Mouse (Mus musculus) hindbrain, embryonic 13.5 days (tissue): ENCODE measurements around the gene Shld2. TPM values are rescaled to one million over a fixed set of nuclear protein-coding genes. Genes with fewer than 3 reads are reported as not detected.

Experiments used
- ATAC-seq: fragments of 200-750 bp; cut with Nextera tagmentation; 2 replicates; pipeline ENCODE4 v1.8.0; 2017; ENCODE audit warnings: moderate TSS enrichment; ENCODE audit not compliant: low FRiP score
- H3K27ac ChIP-seq: fragments of 300-500 bp; sonication (generic); 2 replicates; pipeline ENCODE4 v1.5.1; 2015; ENCODE audit warnings: inconsistent platforms, mild to moderate bottlenecking, moderate library complexity
- H3K27me3 ChIP-seq: fragments of 300-500 bp; sonication (generic); 2 replicates; pipeline ENCODE4 v1.6.1; 2015; ENCODE audit warnings: mild to moderate bottlenecking, inconsistent platforms
- H3K36me3 ChIP-seq: fragments of 300-500 bp; sonication (generic); 2 replicates; pipeline ENCODE4 v1.6.1; 2015; ENCODE audit warnings: mild to moderate bottlenecking, inconsistent platforms
- H3K4me1 ChIP-seq: fragments of 300-500 bp; sonication (generic); replicated peaks from 2 replicates; pipeline ENCODE4 v1.6.1; 2015; ENCODE audit warnings: inconsistent platforms
- H3K4me2 ChIP-seq: fragments of 300-500 bp; sonication (generic); 2 replicates; pipeline ENCODE4 v1.6.1; 2015; ENCODE audit warnings: inconsistent platforms, mild to moderate bottlenecking, moderate library complexity
- H3K4me3 ChIP-seq: fragments of 300-500 bp; sonication (generic); 2 replicates; pipeline ENCODE4 v1.5.1; 2015; ENCODE audit warnings: mild to moderate bottlenecking, inconsistent platforms
- H3K9ac ChIP-seq: fragments of 300-500 bp; sonication (generic); 2 replicates; pipeline ENCODE4 v1.6.1; 2015; ENCODE audit warnings: mild to moderate bottlenecking, inconsistent platforms
- H3K9me3 ChIP-seq: fragments of 300-500 bp; sonication (generic); 2 replicates; pipeline ENCODE4 v1.6.1; 2016; ENCODE audit warnings: inconsistent platforms
- WGBS: fragments of 180-500 bp; shearing (Covaris S2); methylation state at CpG from one replicate; pipeline ENCODE4 v1.1.7; 2015; 5-methylcytosine and 5-hydroxymethylcytosine counted together
- polyA plus RNA-seq: library from polyadenylated mRNA; unstranded; fragments of >200 nt; fragmentation: Nextera tagmentation; extraction: Ambion mirVana; gene quantifications from 2 replicates; pipeline ENCODE4 v1.2.1, GENCODE M21; 2015

Shld2 gene
- polyA plus RNA-seq, 1 experiment from 2014 or later = 5.9 TPM

- no peaks in the 10 kb centered on the region for H3K36me3 ChIP-seq
- H3K4me1 ChIP-seq = no peaks in the 10 kb centered on the region
- no peak overlapping the region for H3K4me3 ChIP-seq
- 51% methylated on average over 2 of the region's 2 CpGs for WGBS
- H3K9ac ChIP-seq = no peak overlapping the region
- no peak overlapping the region for H3K27ac ChIP-seq
- no peak overlapping the region for H3K4me2 ChIP-seq
- no peak for ATAC-seq
- no peaks in the 10 kb centered on the region for H3K27me3 ChIP-seq
- H3K9me3 ChIP-seq = no peaks in the 10 kb centered on the region
Observed at GRCm38 (mm10) chr14:34297634-34298033, 12.7 kb downstream of the Shld2 start.

GRCm38 (mm10) chr14:34297038-34297437 lies 13.3 kb downstream of the Shld2 start:
- Histone ChIP-seq H3K4me3 (no peak overlapping the region), H3K9me3 (no peaks in the 10 kb centered on the region), H3K27me3 (no peaks in the 10 kb centered on the region), H3K4me1 (no peaks in the 10 kb centered on the region), H3K9ac (no peak overlapping the region), H3K4me2 (no peak overlapping the region), H3K36me3 (no peaks in the 10 kb centered on the region), H3K27ac (no peak overlapping the region)
- ATAC-seq = no peak
- WGBS = 63% methylated on average over 4 of the region's 4 CpGs

DNA sequence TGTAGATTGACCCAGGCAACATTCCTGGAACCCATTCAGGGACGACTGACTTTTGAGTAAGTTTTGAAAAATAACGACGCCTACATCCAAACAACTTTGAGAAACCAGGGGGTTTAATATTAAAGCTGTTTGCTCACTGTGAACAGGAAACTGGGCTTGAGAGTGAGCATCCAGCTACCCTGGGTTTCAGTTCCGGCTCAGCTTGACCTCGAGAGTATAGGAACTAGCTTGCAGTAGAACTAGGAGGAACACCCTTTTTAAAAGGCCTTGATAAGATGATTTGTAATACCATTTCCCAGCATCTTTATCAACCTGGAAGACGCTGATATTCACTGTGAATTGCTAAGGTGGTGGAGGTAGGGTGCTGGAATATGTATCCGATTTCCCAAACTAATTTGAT lies 13.9 kb downstream of the Shld2 start:
- Histone ChIP-seq H3K4me1 (no peaks in the 10 kb centered on the region), H3K4me2 (no peak overlapping the region), H3K36me3 (no peaks in the 10 kb centered on the region), H3K27me3 (no peaks in the 10 kb centered on the region), H3K9ac (no peak overlapping the region), H3K27ac (no peak overlapping the region), H3K9me3 (no peaks in the 10 kb centered on the region), H3K4me3 (no peak overlapping the region)
- no peak for ATAC-seq
- WGBS = 84% methylated on average over 7 of the region's 7 CpGs

- H3K9me3 ChIP-seq = no peaks in the 10 kb centered on the region
- no peak overlapping the region for H3K27ac ChIP-seq
- H3K4me1 ChIP-seq = no peaks in the 10 kb centered on the region
- no peaks in the 10 kb centered on the region for H3K27me3 ChIP-seq
- H3K4me3 ChIP-seq = no peak overlapping the region
- no peaks in the 10 kb centered on the region for H3K36me3 ChIP-seq
- no peak for ATAC-seq
- H3K9ac ChIP-seq = no peak overlapping the region
- H3K4me2 ChIP-seq = no peak overlapping the region
- 88% methylated on average over 3 of the region's 3 CpGs for WGBS
Observed at GRCm38 (mm10) chr14:34293641-34294040, 16.7 kb downstream of the Shld2 start.

DNA sequence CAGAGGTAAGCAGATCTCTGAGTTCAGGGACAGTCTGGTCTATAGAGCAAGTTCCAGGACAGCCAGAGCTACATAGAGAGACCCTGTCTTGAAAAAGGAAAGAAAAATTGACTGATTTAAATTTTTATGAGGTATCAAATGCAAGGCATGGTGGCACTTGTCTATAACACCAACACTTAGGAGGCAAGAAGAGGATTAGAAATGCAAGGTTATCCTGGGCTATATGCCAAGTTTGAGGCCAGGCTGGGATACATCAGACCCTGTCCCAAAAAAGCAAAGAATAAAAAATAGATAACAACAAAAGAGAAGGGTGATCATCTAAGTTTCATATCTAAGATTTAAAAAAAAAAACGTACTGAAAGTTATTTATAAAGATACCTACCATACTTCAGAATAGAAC lies 20.1 kb downstream of the Shld2 start:
- Histone ChIP-seq H3K4me2 (no peak overlapping the region), H3K27me3 (no peaks in the 10 kb centered on the region), H3K9ac (no peak overlapping the region), H3K36me3 (no peaks in the 10 kb centered on the region), H3K27ac (no peak overlapping the region), H3K9me3 (no peaks in the 10 kb centered on the region), H3K4me1 (no peaks in the 10 kb centered on the region), H3K4me3 (no peak overlapping the region)
- 53% methylated on average over 1 of the region's 1 CpGs for WGBS
- no peak for ATAC-seq

DNA sequence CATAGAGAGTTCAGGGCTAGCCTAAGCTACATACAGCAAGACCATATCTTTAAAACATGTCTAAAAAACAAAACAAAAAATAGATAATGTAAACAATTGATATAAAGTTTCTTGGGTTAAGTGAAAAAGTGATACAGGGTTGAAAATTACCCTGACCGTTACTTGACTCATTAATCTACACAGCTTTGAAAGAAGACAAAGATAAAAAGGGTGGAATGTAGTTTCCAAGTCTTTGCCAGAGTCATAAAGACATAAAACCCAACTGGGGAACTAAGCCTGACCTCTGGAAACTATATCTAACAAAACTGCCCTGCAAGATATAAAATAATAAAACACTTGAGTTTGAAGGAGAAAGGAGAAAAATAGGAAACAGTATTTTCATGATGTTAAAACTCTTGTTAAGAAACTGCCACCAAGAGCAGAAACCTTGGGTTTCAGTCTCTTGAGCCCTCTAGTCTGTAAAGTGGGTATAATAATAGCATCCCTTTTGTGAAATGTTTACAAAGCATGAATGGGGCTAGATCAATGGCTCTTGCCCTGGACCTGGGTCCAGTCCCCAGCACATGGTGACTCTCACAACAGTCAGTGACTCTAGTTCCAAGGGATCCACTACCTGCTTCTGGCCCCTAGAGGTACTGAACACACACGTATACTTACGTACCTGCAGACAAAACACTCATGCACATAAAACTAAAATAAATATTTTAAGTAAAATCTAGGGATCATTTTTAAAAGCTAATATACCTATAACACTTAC lies 20.9 kb downstream of the Shld2 start:
- no peak overlapping the region for H3K27ac ChIP-seq
- no peak overlapping the region for H3K4me3 ChIP-seq

DNA sequence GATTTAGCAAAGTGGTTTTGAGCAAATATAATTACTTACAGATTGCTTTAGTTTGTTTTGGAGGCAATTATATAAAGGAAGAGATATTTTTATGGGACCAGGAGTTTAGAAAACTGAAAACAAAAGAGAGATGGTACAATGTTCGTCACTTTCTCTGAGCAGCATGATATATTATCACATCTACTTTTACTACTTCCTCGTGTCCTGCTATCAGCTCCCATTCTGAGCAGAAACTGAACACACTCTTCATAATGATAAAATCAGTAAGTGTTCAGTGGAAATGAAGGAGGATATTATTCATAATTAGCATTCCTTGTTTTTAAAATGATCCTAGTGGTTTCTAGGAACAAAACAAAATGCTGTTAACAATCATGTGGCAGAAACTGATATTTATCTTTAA lies 21.9 kb downstream of the Shld2 start:
- H3K27ac ChIP-seq = no peak overlapping the region
- no peak overlapping the region for H3K9ac ChIP-seq
- H3K36me3 ChIP-seq = no peaks in the 10 kb centered on the region
- no peak overlapping the region for H3K4me2 ChIP-seq
- H3K4me3 ChIP-seq = no peak overlapping the region
- no peaks in the 10 kb centered on the region for H3K27me3 ChIP-seq
- WGBS = 85% methylated on average over 2 of the region's 2 CpGs
- no peaks in the 10 kb centered on the region for H3K4me1 ChIP-seq
- no peaks in the 10 kb centered on the region for H3K9me3 ChIP-seq
- no peak for ATAC-seq

More for the DNA sequence above, 20.9 kb downstream of the Shld2 start:
- Histone ChIP-seq H3K4me2 (no peak overlapping the region), H3K4me1 (no peaks in the 10 kb centered on the region), H3K9ac (no peak overlapping the region), H3K36me3 (no peaks in the 10 kb centered on the region), H3K27me3 (no peaks in the 10 kb centered on the region), H3K9me3 (no peaks in the 10 kb centered on the region)
- 93% methylated on average over 3 of the region's 3 CpGs for WGBS
- ATAC-seq = no peak

DNA sequence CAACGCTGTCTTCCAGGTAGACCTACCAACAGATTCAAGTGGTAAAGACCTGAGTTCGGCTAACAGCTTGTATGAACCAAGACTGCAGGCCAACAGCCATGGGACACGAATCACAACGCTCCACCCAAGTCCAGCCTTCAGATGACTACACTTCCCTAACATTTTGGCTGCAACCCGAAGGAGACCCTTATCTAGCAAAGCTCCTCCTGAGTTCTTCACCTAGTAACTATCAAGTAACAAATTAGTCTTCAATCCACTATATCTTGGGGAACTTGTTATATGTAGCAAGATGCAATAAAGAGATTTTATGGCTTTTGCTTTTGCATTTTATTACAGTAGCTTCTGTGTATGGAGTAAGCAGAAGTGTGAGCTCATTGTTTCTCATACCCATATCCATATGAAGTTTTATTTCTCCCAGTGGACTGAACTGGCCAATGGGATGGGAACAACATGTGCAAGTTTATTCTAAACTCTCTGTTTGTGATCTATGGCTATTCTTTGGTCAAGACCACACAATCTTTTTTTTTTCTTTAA lies 28.5 kb downstream of the Shld2 start:
- no peaks in the 10 kb centered on the region for H3K36me3 ChIP-seq
- no peak overlapping the region for H3K27ac ChIP-seq
- H3K9ac ChIP-seq = no peak overlapping the region
- H3K4me1 ChIP-seq = no peaks in the 10 kb centered on the region
- H3K4me3 ChIP-seq = no peak overlapping the region
- H3K27me3 ChIP-seq = no peaks in the 10 kb centered on the region
- no peak for ATAC-seq
- no peak overlapping the region for H3K4me2 ChIP-seq
- no peaks in the 10 kb centered on the region for H3K9me3 ChIP-seq
- 97% methylated on average over 5 of the region's 5 CpGs for WGBS

DNA sequence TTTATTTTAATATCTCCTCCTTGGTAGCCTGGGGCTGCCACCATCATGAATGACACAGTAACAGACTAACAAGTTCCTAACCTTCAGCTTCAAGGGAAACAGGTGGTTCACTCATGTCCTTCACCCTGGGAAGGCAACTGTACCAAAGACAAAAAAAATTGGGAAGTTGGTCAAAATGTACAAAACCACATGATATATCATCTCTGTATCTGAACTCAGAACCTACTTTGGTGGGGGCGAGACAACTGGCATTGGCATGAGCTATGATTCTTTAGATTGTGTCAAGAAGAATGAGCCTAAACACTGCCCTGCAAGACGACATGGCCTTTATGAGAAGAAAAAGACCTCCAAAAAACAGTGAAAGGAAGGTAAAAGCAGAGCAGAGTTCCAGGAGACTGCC lies 29.5 kb downstream of the Shld2 start:
- 78% methylated on average over 2 of the region's 2 CpGs for WGBS
- Histone ChIP-seq H3K36me3 (no peaks in the 10 kb centered on the region), H3K9me3 (no peaks in the 10 kb centered on the region), H3K9ac (no peak overlapping the region), H3K27me3 (no peaks in the 10 kb centered on the region), H3K4me2 (no peak overlapping the region), H3K27ac (no peak overlapping the region), H3K4me1 (no peaks in the 10 kb centered on the region), H3K4me3 (no peak overlapping the region)
- ATAC-seq = no peak

- Histone ChIP-seq H3K27ac (no peak overlapping the region), H3K4me3 (no peak overlapping the region), H3K36me3 (no peaks in the 10 kb centered on the region), H3K9me3 (no peaks in the 10 kb centered on the region), H3K27me3 (no peaks in the 10 kb centered on the region), H3K4me2 (no peak overlapping the region), H3K9ac (no peak overlapping the region), H3K4me1 (no peaks in the 10 kb centered on the region)
- ATAC-seq = no peak
- 90% methylated on average over 4 of the region's 4 CpGs for WGBS
Observed at GRCm38 (mm10) chr14:34279726-34280125, 30.6 kb downstream of the Shld2 start.

GRCm38 (mm10) chr14:34275225-34275624 lies 35.1 kb downstream of the Shld2 start:
- ATAC-seq = no peak
- H3K36me3 ChIP-seq = no peaks in the 10 kb centered on the region
- no peak overlapping the region for H3K4me2 ChIP-seq
- no peak overlapping the region for H3K9ac ChIP-seq
- no peaks in the 10 kb centered on the region for H3K4me1 ChIP-seq
- 91% methylated on average over 4 of the region's 4 CpGs for WGBS
- no peaks in the 10 kb centered on the region for H3K27me3 ChIP-seq
- H3K4me3 ChIP-seq = no peak overlapping the region
- H3K9me3 ChIP-seq = no peaks in the 10 kb centered on the region
- H3K27ac ChIP-seq = no peak overlapping the region

DNA sequence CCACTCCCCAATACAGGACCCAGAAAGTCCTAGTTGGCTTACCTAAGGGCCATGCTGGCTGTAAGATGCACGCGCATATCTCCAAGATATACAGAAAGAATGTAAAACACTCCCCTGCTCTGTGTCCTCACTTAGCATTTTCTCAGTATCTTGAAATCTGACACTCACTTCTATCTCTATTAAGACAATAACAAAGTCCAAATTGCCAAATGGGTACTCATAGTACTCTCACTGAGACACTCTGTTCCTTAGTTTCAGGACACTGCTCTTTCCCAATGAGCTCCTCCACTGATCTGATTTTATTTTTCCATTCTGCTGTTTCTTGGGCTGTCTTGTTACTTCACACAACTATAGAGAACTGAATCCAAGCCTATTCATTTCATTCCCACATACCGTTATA lies 36.2 kb downstream of the Shld2 start:
- no peaks in the 10 kb centered on the region for H3K4me1 ChIP-seq
- H3K9ac ChIP-seq = no peak overlapping the region
- H3K36me3 ChIP-seq = no peaks in the 10 kb centered on the region
- H3K27ac ChIP-seq = no peak overlapping the region
- no peaks in the 10 kb centered on the region for H3K9me3 ChIP-seq
- WGBS = 94% methylated on average over 3 of the region's 3 CpGs
- no peak overlapping the region for H3K4me3 ChIP-seq
- H3K27me3 ChIP-seq = no peaks in the 10 kb centered on the region
- no peak for ATAC-seq
- no peak overlapping the region for H3K4me2 ChIP-seq

DNA sequence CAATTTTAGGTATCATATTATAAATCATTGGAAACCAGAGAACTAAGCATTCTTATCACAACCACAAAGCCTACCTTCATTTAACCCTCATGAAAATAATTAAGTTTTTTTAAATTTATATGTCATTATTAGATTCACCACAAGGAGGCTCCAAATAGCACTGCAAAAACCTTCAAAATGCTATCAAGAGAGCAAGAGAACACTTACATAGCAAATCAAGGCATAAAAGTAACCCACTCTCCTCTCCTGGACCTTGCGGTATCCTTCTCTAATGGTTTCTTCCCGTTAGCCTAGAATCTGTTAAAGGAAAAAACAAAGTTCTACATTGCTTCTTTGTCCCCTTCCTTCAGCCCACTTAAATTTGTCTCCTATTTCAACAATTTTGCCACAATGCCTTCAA lies 37.0 kb downstream of the Shld2 start:
- WGBS = 53% methylated on average over 2 of the region's 2 CpGs
- no peak for ATAC-seq

More for the DNA sequence above, 37.0 kb downstream of the Shld2 start:
- Histone ChIP-seq H3K4me1 (no peaks in the 10 kb centered on the region), H3K36me3 (no peaks in the 10 kb centered on the region), H3K9me3 (no peaks in the 10 kb centered on the region), H3K4me2 (no peak overlapping the region), H3K27ac (no peak overlapping the region), H3K4me3 (no peak overlapping the region), H3K9ac (no peak overlapping the region), H3K27me3 (no peaks in the 10 kb centered on the region)
